Mouse (Mus musculus) erythroblast, embryonic 14.5 days (primary cell): ENCODE measurements around the gene Lrmda.

ENCODE experiments used
- GATA1 ChIP-seq: IDR thresholded peaks from 2 replicates; pipeline ENCODE4 v1.6.1; 2012; ENCODE audit warnings: low read length, inconsistent platforms, mixed read lengths
- TAL1 ChIP-seq: IDR thresholded peaks from 3 replicates; pipeline ENCODE4 v1.6.1; 2012; ENCODE audit warnings: low read length, inconsistent platforms, mixed read lengths

- TF ChIP-seq GATA1 (no peak), TAL1 (no peak)
Observed at GRCm38 (mm10) chr14:22864132-22864531, 844.6 kb downstream of the Lrmda start.
